Mouse (Mus musculus) spleen, adult 2 months (tissue): ENCODE measurements around the gene Ccl22.

Source experiments
- CTCF ChIP-seq: fragments of 200-500 bp; IDR thresholded peaks from 2 replicates; pipeline ENCODE4 v1.5.1; 2011; ENCODE audit warnings: mild to moderate bottlenecking, inconsistent platforms; ENCODE audit not compliant: insufficient read depth, insufficient read length, insufficient replicate concordance; ENCODE audit errors: extremely low read depth
- POLR2A ChIP-seq: fragments of 200-500 bp; IDR thresholded peaks from 2 replicates; pipeline ENCODE4 v1.6.1; 2011; ENCODE audit warnings: low read depth, low read length, inconsistent platforms

GRCm38 (mm10) chr8:94744972-94745371 is 418 bp upstream of the Ccl22 start:
- no peak for TF ChIP-seq POLR2A
- TF ChIP-seq CTCF = no peak
